Comparison of ENCODE assay signal across 8 mouse cellular contexts in genomic region chr4:134094923-134095547, GRCm38 (mm10). TPM values are rescaled to one million over a fixed set of nuclear protein-coding genes. Genes with fewer than 3 reads are reported as not detected.
DNase-seq lines count a peak whose midpoint lies in the region; ATAC-seq and TF ChIP-seq lines count a peak whose summit lies in the region.

Gene Cd52 (minus strand): TSS chr4:134095082.

- no peaks in the 10 kb centered on the region for H3K36me3 ChIP-seq in liver, embryonic 16.5 days (ENCODE audit: control insufficient read depth, insufficient read depth)
- H3K36me3 ChIP-seq in spleen, adult 2 months (ENCODE audit: control insufficient read depth, insufficient read depth, low read length): peaks cover 10% of the 10 kb centered on the region

- H3K4me3 ChIP-seq in liver, embryonic 16.5 days (ENCODE audit: low read depth, low read length): peak within 1 kb of the TSS; percentile 32
- H3K4me3 ChIP-seq in spleen, adult 2 months (ENCODE audit: extremely low read depth, insufficient read depth, insufficient read length): peak within 1 kb of the TSS; percentile 80

- WGBS in liver, embryonic 16.5 days (ENCODE audit: insufficient replicate concordance): 28% methylated on average over 3 of the region's 3 CpGs
- 14% methylated on average over 3 of the region's 3 CpGs for whole genome bisulfite sequencing in spleen, adult 2 months

- H3K9ac ChIP-seq in liver, embryonic 16.5 days (ENCODE audit: low read depth, low read length): no peak within 1 kb of the TSS

- H3K9me3 ChIP-seq in liver, embryonic 16.5 days (replicated peaks; ENCODE audit: control insufficient read depth, low read length): no peaks in the 10 kb centered on the region

- H3K27me3 ChIP-seq in liver, embryonic 16.5 days (ENCODE audit: control insufficient read depth, insufficient read depth, low read depth, low read length): no peaks in the 10 kb centered on the region
- no peaks in the 10 kb centered on the region for H3K27me3 ChIP-seq in spleen, adult 2 months (ENCODE audit: control insufficient read depth, insufficient read depth, low read length)

- TF ChIP-seq CTCF in spleen, adult 2 months (IDR thresholded peaks at IDR 0.05; ENCODE audit: extremely low read depth, insufficient read depth, insufficient read length, insufficient replicate concordance): no peak

- peak; percentile 87 for TF ChIP-seq POLR2A in spleen, adult 2 months (IDR thresholded peaks at IDR 0.05; ENCODE audit: low read depth, low read length)

- H3K4me1 ChIP-seq in liver, embryonic 16.5 days (ENCODE audit: control insufficient read depth, low read depth, low read length): no peaks in the 10 kb centered on the region
- peaks cover 38% of the 10 kb centered on the region; the same call in 1 of the 2 replicates for H3K4me1 ChIP-seq in spleen, adult 2 months (ENCODE audit: control insufficient read depth, insufficient read depth, insufficient read length)

- 0 out of 2 replicates have a peak within 1 kb of the TSS, but pooled peaks have one; percentile 16 for H3K27ac ChIP-seq in liver, embryonic 16.5 days (ENCODE audit: low read length)
- H3K27ac ChIP-seq in spleen, adult 2 months (ENCODE audit: insufficient read depth, low read length): peak within 1 kb of the TSS; percentile 94

- no peak for DNase-seq in adrenal gland, adult 18-20 months (ENCODE audit: low spot score in 2 of 2)
- no peak for DNase-seq in adrenal gland, postnatal 25 days
- DNase-seq in adrenal gland, postnatal 36 days: peak in 1 of 2 experiments; percentile 35
- DNase-seq in spleen, adult 2 months (ENCODE audit: low read depth in 1 of 2, low spot score in 2 of 2): peak; percentile 75 to 85
- DNase-seq in testis, postnatal 14 days (ENCODE audit: low spot score): no peak
- no peak for DNase-seq in left cerebral cortex, adult 18-20 months (ENCODE audit: low spot score in 2 of 2)
- DNase-seq in kidney, adult 18-20 months: no peak

- no peak for ATAC-seq in liver, embryonic 16.5 days (ENCODE audit: low read depth)

- H3K4me2 ChIP-seq in liver, embryonic 16.5 days (ENCODE audit: low read depth, low read length): no peak within 1 kb of the TSS

RNA-seq across cellular contexts. Expression of gene Cd52, which starts in this region (rescaled TPM):
- 10 to 100 TPM; 14.0 to 19.9 TPM for total RNA-seq in adrenal gland, adult 18-20 months (2021)
- total RNA-seq in adrenal gland, postnatal 25 days (2021): 3.5 and 8.4 TPM in 2 replicates
- 10 to 100 TPM; 10.9 to 12.0 TPM for total RNA-seq in adrenal gland, postnatal 36 days (2021)
- 56.1 and 56.8 TPM in 2 replicates for polyA plus RNA-seq in liver, embryonic 16.5 days (2015; fragmentation: Nextera tagmentation; extraction: Ambion mirVana)
- 400 and 461 TPM in 2 replicates for polyA plus RNA-seq in spleen, adult 2 months (2012; rRNA removed)
- 1 to 10 TPM; 2.7 to 4.1 TPM for total RNA-seq in left cerebral cortex, adult 18-20 months (2021)

Comparison
In these comparisons a context has a peak if more than half of its experiments do, and no peak if none do; other contexts are left out.
1. DNase-seq: peak in spleen, adult 2 months (2 of 2); none in adrenal gland, adult 18-20 months (0 of 2), adrenal gland, postnatal 25 days (single experiment), testis, postnatal 14 days (single experiment), left cerebral cortex, adult 18-20 months (0 of 2) and kidney, adult 18-20 months (single experiment).